Mouse (Mus musculus) MEL (cell line): ENCODE results near the gene Frmd5. TPM values are rescaled to one million over a fixed set of nuclear protein-coding genes. Genes with fewer than 3 reads are reported as not detected.

ENCODE experiments used
- DNase-seq: peaks from one replicate; pipeline ENCODE4 v3.0.0; 2011; ENCODE audit warnings: low read depth, low spot score
- H3K27ac ChIP-seq: 2 replicates; pipeline ENCODE4 v1.5.1; 2012; ENCODE audit warnings: low read depth, mild to moderate bottlenecking, control low read depth, low read length, moderate library complexity; ENCODE audit not compliant: control insufficient read depth
- H3K27me3 ChIP-seq, 2 experiments: fragments of 150-350 bp in 1 of 2; sonication (generic) in 1 of 2; 2 replicates each; pipeline ENCODE4 v1.6.1; 2012; ENCODE audit warnings: low read length in 2 of 2, mild to moderate bottlenecking in 2 of 2, improper control_type of control experiment in 1 of 2, moderate library complexity in 1 of 2; ENCODE audit not compliant: insufficient read depth in 2 of 2, control insufficient read depth in 1 of 2
- H3K36me3 ChIP-seq, 2 experiments: 2 replicates each; pipeline ENCODE4 v1.6.1; 2012 to 2014; ENCODE audit warnings: low read length in 2 of 2, improper control_type of control experiment in 1 of 2, inconsistent platforms in 1 of 2, mild to moderate bottlenecking in 1 of 2; ENCODE audit not compliant: insufficient read depth in 2 of 2, control insufficient read depth in 1 of 2
- H3K4me1 ChIP-seq, 2 experiments: fragments of 150-350 bp in 1 of 2; sonication (generic) in 1 of 2; 2 replicates each; pipeline ENCODE4 v1.6.1; 2012; ENCODE audit warnings: low read length in 2 of 2, improper control_type of control experiment in 1 of 2, mild to moderate bottlenecking in 1 of 2; ENCODE audit not compliant: insufficient read depth in 2 of 2, control insufficient read depth in 1 of 2
- H3K4me3 ChIP-seq, 2 experiments: fragments of 150-350 bp in 1 of 2; sonication (generic) in 1 of 2; 2 replicates each; pipeline ENCODE4 v1.5.1; 2012; ENCODE audit warnings: low read depth in 2 of 2, low read length in 2 of 2, mild to moderate bottlenecking in 2 of 2, moderate library complexity in 2 of 2, control low read depth in 1 of 2, improper control_type of control experiment in 1 of 2; ENCODE audit not compliant: control insufficient read depth in 1 of 2, insufficient read depth in 1 of 2
- H3K79me2 ChIP-seq: 2 replicates; pipeline ENCODE4 v1.6.1; 2012; ENCODE audit warnings: mild to moderate bottlenecking, low read length, moderate library complexity; ENCODE audit not compliant: control insufficient read depth, poor library complexity, insufficient read depth
- H3K9ac ChIP-seq: 2 replicates; pipeline ENCODE4 v1.6.1; 2012; ENCODE audit warnings: low read depth, mild to moderate bottlenecking, control low read depth, low read length, moderate library complexity; ENCODE audit not compliant: control insufficient read depth, poor library complexity, severe bottlenecking
- H3K9me3 ChIP-seq: fragments of 150-350 bp; sonication (generic); replicated peaks from 2 replicates; pipeline ENCODE4 v1.6.1; 2012; ENCODE audit warnings: mild to moderate bottlenecking, low read length, improper control_type of control experiment, moderate library complexity; ENCODE audit not compliant: insufficient read depth
- E2F4 ChIP-seq: IDR thresholded peaks from 2 replicates; pipeline ENCODE4 v1.6.1; 2011; ENCODE audit warnings: low read depth, low read length, improper control_type of control experiment, borderline replicate concordance
- ELF1 ChIP-seq: IDR thresholded peaks from 2 replicates; pipeline ENCODE4 v1.6.1; 2014; ENCODE audit warnings: low read depth, mild to moderate bottlenecking, inconsistent platforms, low read length, improper control_type of control experiment, moderate library complexity
- ETS1 ChIP-seq: IDR thresholded peaks from 2 replicates; pipeline ENCODE4 v1.6.1; 2012; ENCODE audit warnings: low read depth, mild to moderate bottlenecking, inconsistent platforms, low read length, improper control_type of control experiment, moderate library complexity
- GATA1 ChIP-seq: IDR thresholded peaks from 2 replicates; pipeline ENCODE4 v1.6.1; 2011; ENCODE audit warnings: low read depth, low read length, improper control_type of control experiment
- HCFC1 ChIP-seq: IDR thresholded peaks from 2 replicates; pipeline ENCODE4 v1.6.1; 2012; ENCODE audit warnings: low read depth, mild to moderate bottlenecking, inconsistent platforms, low read length, improper control_type of control experiment, moderate library complexity
- KAT2A ChIP-seq: conservative IDR thresholded peaks from 2 replicates; pipeline ENCODE4 v1.6.1; 2012; ENCODE audit warnings: low read depth, low read length, improper control_type of control experiment, inconsistent platforms
- MAFK ChIP-seq: IDR thresholded peaks from 2 replicates; pipeline ENCODE4 v1.6.1; 2011; ENCODE audit warnings: low read depth, mild to moderate bottlenecking, low read length, improper control_type of control experiment, borderline replicate concordance
- MAX ChIP-seq: IDR thresholded peaks from 2 replicates; pipeline ENCODE4 v1.6.1; 2011; ENCODE audit warnings: low read length, improper control_type of control experiment
- MAZ ChIP-seq: IDR thresholded peaks from 2 replicates; pipeline ENCODE4 v1.6.1; 2012; ENCODE audit warnings: low read depth, mild to moderate bottlenecking, inconsistent platforms, low read length, improper control_type of control experiment
- MXI1 ChIP-seq: IDR thresholded peaks from 2 replicates; pipeline ENCODE4 v1.6.1; 2011; ENCODE audit warnings: mild to moderate bottlenecking, low read depth, low read length, improper control_type of control experiment
- POLR2A ChIP-seq, 2 experiments: IDR thresholded peaks; 2 replicates each; pipeline ENCODE4 v1.6.1; 2011 to 2012; ENCODE audit warnings: low read length in 2 of 2, mild to moderate bottlenecking in 2 of 2, control low read depth in 1 of 2, improper control_type of control experiment in 1 of 2, low read depth in 1 of 2, moderate library complexity in 1 of 2; ENCODE audit not compliant: control insufficient read depth in 1 of 2, insufficient read depth in 1 of 2, poor library complexity in 1 of 2
- POLR2AphosphoS5 ChIP-seq: IDR thresholded peaks from 2 replicates; pipeline ENCODE4 v1.6.1; 2012; ENCODE audit warnings: low read depth, borderline replicate concordance, mild to moderate bottlenecking, inconsistent platforms, low read length, moderate library complexity, mixed read lengths
- RCOR1 ChIP-seq: IDR thresholded peaks from 2 replicates; pipeline ENCODE4 v1.6.1; 2012; ENCODE audit warnings: low read depth, mild to moderate bottlenecking, inconsistent platforms, low read length, improper control_type of control experiment
- SIN3A ChIP-seq: IDR thresholded peaks from 2 replicates; pipeline ENCODE4 v1.6.1; 2012; ENCODE audit warnings: low read length, improper control_type of control experiment, inconsistent platforms
- USF1 ChIP-seq: IDR thresholded peaks from 2 replicates; pipeline ENCODE4 v1.6.1; 2014; ENCODE audit warnings: low read depth, mild to moderate bottlenecking, inconsistent platforms, low read length, improper control_type of control experiment, moderate library complexity
- ZKSCAN1 ChIP-seq: IDR thresholded peaks from 2 replicates; pipeline ENCODE4 v1.6.1; 2012; ENCODE audit warnings: low read depth, mild to moderate bottlenecking, inconsistent platforms, low read length, improper control_type of control experiment, moderate library complexity
- ZNF384 ChIP-seq: IDR thresholded peaks from 2 replicates; pipeline ENCODE4 v1.6.1; 2012; ENCODE audit warnings: low read depth, mild to moderate bottlenecking, inconsistent platforms, low read length, improper control_type of control experiment
- polyA plus RNA-seq, 2 experiments: library from polyadenylated mRNA; stranded (reverse) in 1 of 2; unstranded in 1 of 2; fragments of >175 nt in 1 of 2; fragments of >200 nt in 1 of 2; gene quantifications; 2 replicates each; pipeline versions ENCODE4 v1.2.1 to v1.2.4; 2012; ENCODE audit warnings: low replicate concordance in 2 of 2, low read depth in 1 of 2; ENCODE audit not compliant: insufficient read length in 2 of 2, insufficient read depth in 1 of 2, missing spikeins in 1 of 2
- total RNA-seq: library from RNA; depleted of rRNA; stranded (reverse); fragments of 300-350 nt; gene quantifications from 2 replicates; pipeline ENCODE4 v1.2.3, GENCODE M21; 2012

Gene Frmd5
- total and polyA plus RNA-seq, 3 experiments = 0.04 to 0.15 TPM; not detected in 1

DNA sequence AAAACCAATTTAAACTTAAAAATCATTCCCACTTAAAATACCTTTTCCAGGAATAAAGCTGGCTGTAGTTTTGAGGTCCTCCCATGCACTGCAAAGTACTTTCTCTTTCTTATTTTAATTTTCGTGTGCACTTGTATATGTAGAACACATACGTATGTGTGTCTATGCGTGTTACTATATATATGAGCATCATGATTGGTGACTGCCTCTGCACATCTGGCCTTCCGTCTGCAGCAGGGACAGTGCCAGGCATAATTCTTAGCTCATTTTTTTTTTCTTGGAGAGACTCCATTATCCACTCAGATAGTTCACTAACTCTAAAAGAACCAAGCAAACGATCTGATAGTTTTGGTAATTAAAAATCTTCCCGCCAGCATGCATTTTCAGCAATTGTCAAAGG is 56.8 kb downstream of the Frmd5 start:
- no peaks in the 10 kb centered on the region for H3K4me1 ChIP-seq
- no peak overlapping the region for H3K4me3 ChIP-seq
- H3K79me2 ChIP-seq = no peaks in the 10 kb centered on the region
- H3K9me3 ChIP-seq = no peaks in the 10 kb centered on the region
- no peak overlapping the region for H3K9ac ChIP-seq
- DNase-seq = no peak
- peaks cover 5% of the 10 kb centered on the region in 2 experiments for H3K27me3 ChIP-seq
- no peak overlapping the region for H3K27ac ChIP-seq
- TF ChIP-seq KAT2A = no peak
- no peak for TF ChIP-seq ZKSCAN1
- no peak for TF ChIP-seq SIN3A
- no peak for TF ChIP-seq POLR2A (IDR thresholded peaks at IDR 0.05; ENCODE audit: control insufficient read depth in 1 of 2, insufficient read depth in 1 of 2, low read depth in 1 of 2, low read length in 2 of 2, poor library complexity in 1 of 2)
- H3K36me3 ChIP-seq = no peaks in the 10 kb centered on the region

DNA sequence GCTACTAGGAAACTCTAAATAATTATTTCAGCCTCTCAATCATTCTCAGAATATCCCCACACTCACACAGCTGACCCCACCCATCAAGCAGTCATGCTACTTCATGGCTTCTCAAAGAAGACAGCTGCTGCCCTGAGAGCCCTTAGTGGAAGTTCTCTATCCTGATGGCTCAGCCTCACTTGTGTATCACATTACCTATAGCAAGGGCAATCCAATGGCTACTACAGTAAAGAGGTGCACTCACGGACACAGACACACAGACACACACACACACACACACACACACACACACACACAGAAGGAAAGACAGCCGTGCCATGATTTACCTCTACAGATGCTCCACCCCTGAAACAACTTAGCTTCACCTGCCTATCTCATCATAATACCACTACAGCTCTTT is 65.7 kb downstream of the Frmd5 start:
- Histone ChIP-seq H3K27me3 (no peaks in the 10 kb centered on the region; a peak in 3 of 4 replicates), H3K9me3 (no peaks in the 10 kb centered on the region), H3K4me1 (no peaks in the 10 kb centered on the region), H3K27ac (no peak overlapping the region), H3K79me2 (no peaks in the 10 kb centered on the region), H3K9ac (no peak overlapping the region), H3K4me3 (no peak overlapping the region), H3K36me3 (no peaks in the 10 kb centered on the region)
- no peak for DNase-seq
- TF ChIP-seq MAFK (no peak), GATA1 (no peak), MAZ (no peak), ZKSCAN1 (no peak), ELF1 (no peak), HCFC1 (no peak), USF1 (no peak), MAX (no peak), ETS1 (no peak), MXI1 (no peak), RCOR1 (no peak), POLR2AphosphoS5 (no peak), POLR2A (IDR thresholded peaks at IDR 0.05; ENCODE audit: control insufficient read depth in 1 of 2, insufficient read depth in 1 of 2, low read depth in 1 of 2, low read length in 2 of 2, poor library complexity in 1 of 2) (no peak), E2F4 (no peak), ZNF384 (no peak)
